Mouse (Mus musculus) spleen, adult 2 months (tissue): ENCODE data around the gene Cenpl. TPM values are rescaled to one million over a fixed set of nuclear protein-coding genes. Genes with fewer than 3 reads are reported as not detected.

Experiments
- DNase-seq, 2 experiments: peaks; one replicate each; pipeline versions ENCODE4 v3.0.0 to v3.0.0-alpha.2; 2012 to 2021; ENCODE audit warnings: low spot score in 2 of 2, low read depth in 1 of 2
- H3K27ac ChIP-seq: fragments of 200-500 bp; 2 replicates; pipeline ENCODE4 v1.5.1; 2012; ENCODE audit warnings: low read length, inconsistent platforms; ENCODE audit not compliant: insufficient read depth
- H3K27me3 ChIP-seq: fragments of 200-500 bp; 2 replicates; pipeline ENCODE4 v1.6.1; 2012; ENCODE audit warnings: mild to moderate bottlenecking, moderate library complexity, low read length, inconsistent platforms; ENCODE audit not compliant: control insufficient read depth, insufficient read depth
- H3K36me3 ChIP-seq: fragments of 200-500 bp; 2 replicates; pipeline ENCODE4 v1.6.1; 2012; ENCODE audit warnings: mild to moderate bottlenecking, low read length, inconsistent platforms; ENCODE audit not compliant: control insufficient read depth, insufficient read depth
- H3K4me1 ChIP-seq: fragments of 200-500 bp; 2 replicates; pipeline ENCODE4 v1.6.1; 2011; ENCODE audit warnings: inconsistent platforms; ENCODE audit not compliant: control insufficient read depth, insufficient read depth, insufficient read length
- H3K4me3 ChIP-seq: fragments of 200-500 bp; 2 replicates; pipeline ENCODE4 v1.5.1; 2011; ENCODE audit warnings: mild to moderate bottlenecking, inconsistent platforms; ENCODE audit not compliant: insufficient read depth, insufficient read length; ENCODE audit errors: extremely low read depth
- CTCF ChIP-seq: fragments of 200-500 bp; IDR thresholded peaks from 2 replicates; pipeline ENCODE4 v1.5.1; 2011; ENCODE audit warnings: mild to moderate bottlenecking, inconsistent platforms; ENCODE audit not compliant: insufficient read depth, insufficient read length, insufficient replicate concordance; ENCODE audit errors: extremely low read depth
- POLR2A ChIP-seq: fragments of 200-500 bp; IDR thresholded peaks from 2 replicates; pipeline ENCODE4 v1.6.1; 2011; ENCODE audit warnings: low read depth, low read length, inconsistent platforms
- WGBS: fragments of 180-500 bp; shearing (Covaris S2); methylation state at CpG from one replicate; pipeline ENCODE4 v1.1.7; 2018; 5-methylcytosine and 5-hydroxymethylcytosine counted together
- polyA plus RNA-seq: library from polyadenylated mRNA; depleted of rRNA; stranded (reverse); fragments of >200 nt; gene quantifications from 2 replicates; pipeline ENCODE4 v1.2.3, GENCODE M21; 2012; rRNA removed

Gene Cenpl
- polyA plus RNA-seq, 1 experiment: 1.2 TPM

GRCm38 (mm10) chr1:161130726-161131664 lies 60.5 kb downstream of the Cenpl start, which contains the start of gene Klhl20:
Klhl20 (minus strand) TSS chr1:161131511.
- TF ChIP-seq CTCF (0 out of 2 replicates have a peak, but pooled peaks have one; percentile 1), POLR2A (peak; percentile 70)
- DNase-seq: peak; percentile 82 to 91
- Histone ChIP-seq H3K4me3 (peak within 1 kb of the TSS; percentile 88), H3K27ac (peak within 1 kb of the TSS; percentile 71), H3K4me1 (no peaks in the 10 kb centered on the region), H3K27me3 (no peaks in the 10 kb centered on the region), H3K36me3 (0 out of 2 replicates have a peak, but pooled peaks cover 1% of the 10 kb centered on the region)
- under 1% methylated on average over 41 of the region's 41 CpGs for WGBS

Other genes starting within 250 kb of the Cenpl start
- 12.4 and 14.3 TPM in 2 replicates for gene Rc3h1, start 164.3 kb upstream of the Cenpl start, polyA plus RNA-seq
- gene Serpinc1, start 92.1 kb upstream of the Cenpl start, polyA plus RNA-seq: 1.2 TPM in 2 replicates
- 1.9 and 2.4 TPM in 2 replicates for gene Zbtb37, start 35.9 kb upstream of the Cenpl start, polyA plus RNA-seq
- gene Dars2, start 55 bp upstream of the Cenpl start, polyA plus RNA-seq: 5.6 and 6.5 TPM in 2 replicates
- gene Klhl20, start 60.8 kb downstream of the Cenpl start, polyA plus RNA-seq: 7.5 and 8.8 TPM in 2 replicates
- not detected in 2 replicates for gene Ankrd45, start 72.0 kb downstream of the Cenpl start, polyA plus RNA-seq
- not detected in 2 replicates for gene Tex50, start 88.6 kb downstream of the Cenpl start, polyA plus RNA-seq
- 28.4 and 29.0 TPM in 2 replicates for gene Prdx6, start 180.5 kb downstream of the Cenpl start, polyA plus RNA-seq